Mouse (Mus musculus) gastrocnemius, postnatal 4 days (tissue): ENCODE measurements around the gene Necap1. TPM values are rescaled to one million over a fixed set of nuclear protein-coding genes. Genes with fewer than 3 reads are reported as not detected.

Source experiments
- DNase-seq, 2 experiments: peaks; one replicate each; pipeline ENCODE4 v3.0.0; 2021 to 2022; ENCODE audit warnings: low spot score in 2 of 2, mixed read lengths in 2 of 2
- long read RNA-seq, 2 experiments: library from polyadenylated mRNA; stranded (forward); transcript quantifications; one replicate each; pipeline ENCODE4 v2.0.0; 2021
- total RNA-seq, 2 experiments: library from RNA; stranded (reverse); gene quantifications; 2 replicates each; pipeline ENCODE4 v1.2.3; 2021

Gene Necap1
- 10 to 100 TPM; 33.2 to 35.4 TPM for total RNA-seq
- long read RNA-seq, experiment 1, transcript Necap1-201 (8 exons, 2,476 nt): major isoform, 44 of 47 reads
- long read RNA-seq, experiment 1, partial matches to known transcripts: 1 of 47 reads
- long read RNA-seq, experiment 1, other reads (novel, unspliced or antisense): 2 of 47 reads
- long read RNA-seq, experiment 2, transcript Necap1-201 (8 exons, 2,476 nt): major isoform, 48 of 67 reads
- long read RNA-seq, experiment 2, partial matches to known transcripts: 13 of 67 reads
- long read RNA-seq, experiment 2, other reads (novel, unspliced or antisense): 6 of 67 reads

- DNase-seq: peak; percentile 98
These were observed at the start of gene Necap1 for GRCm38 (mm10) chr6:122873871-122874719. Gene Necap1, plus strand, starts transcription at chr6:122874474.

- no peak for DNase-seq
These were observed 49.1 kb upstream of the Necap1 start for GRCm38 (mm10) chr6:122825166-122825565.

GRCm38 (mm10) chr6:122825923-122826742 lies 48.1 kb upstream of the Necap1 start:
- peak in 1 of 2 experiments; percentile 39 for DNase-seq

GRCm38 (mm10) chr6:122828086-122828485 lies 46.2 kb upstream of the Necap1 start:
- DNase-seq: no peak

GRCm38 (mm10) chr6:122832880-122833279 lies 41.4 kb upstream of the Necap1 start:
- DNase-seq: no peak

- DNase-seq: no peak
These were observed 39.9 kb upstream of the Necap1 start for GRCm38 (mm10) chr6:122834365-122834764.

- DNase-seq: no peak
These were observed 37.3 kb upstream of the Necap1 start for GRCm38 (mm10) chr6:122836974-122837373.

GRCm38 (mm10) chr6:122837539-122837938 lies 36.7 kb upstream of the Necap1 start:
- DNase-seq: no peak

- DNase-seq: no peak
These were observed 30.5 kb upstream of the Necap1 start for GRCm38 (mm10) chr6:122843759-122844158.

GRCm38 (mm10) chr6:122852696-122853095 lies 21.6 kb upstream of the Necap1 start:
- DNase-seq: no peak

GRCm38 (mm10) chr6:122854552-122854951 lies 19.7 kb upstream of the Necap1 start:
- DNase-seq: no peak

GRCm38 (mm10) chr6:122855955-122856354 lies 18.3 kb upstream of the Necap1 start, which contains the start of gene C3ar1:
Gene C3ar1, minus strand, starts transcription at chr6:122856161.
- no peak for DNase-seq

- DNase-seq: no peak
These were observed 11.8 kb upstream of the Necap1 start for GRCm38 (mm10) chr6:122862434-122862833.

- DNase-seq: no peak
These were observed 11.4 kb upstream of the Necap1 start for GRCm38 (mm10) chr6:122862871-122863270.

- DNase-seq: no peak
These were observed 6.4 kb upstream of the Necap1 start for GRCm38 (mm10) chr6:122867914-122868313.

GRCm38 (mm10) chr6:122869846-122870245 lies 4.4 kb upstream of the Necap1 start:
- no peak for DNase-seq

GRCm38 (mm10) chr6:122872800-122873199 lies 1.5 kb upstream of the Necap1 start:
- DNase-seq: no peak

- no peak for DNase-seq
These were observed 581 bp downstream of the Necap1 start for GRCm38 (mm10) chr6:122874720-122875389.

GRCm38 (mm10) chr6:122879141-122879735 lies 5.0 kb downstream of the Necap1 start:
- DNase-seq: no peak

GRCm38 (mm10) chr6:122879781-122880505 lies 5.7 kb downstream of the Necap1 start:
- no peak for DNase-seq
